Mouse (Mus musculus): ENCODE data around the gene Cdh4.

The Cdh4 gene

GRCm38 (mm10) chr2:179872724-179873123 lies 430.5 kb downstream of the Cdh4 start:
- DNase-seq, result peak in 1 of 2 experiments; percentile 27

GRCm38 (mm10) chr2:179873315-179873714 lies 431.1 kb downstream of the Cdh4 start:
- DNase-seq, result peak; percentile 68 to 79

GRCm38 (mm10) chr2:179875147-179875546 lies 432.9 kb downstream of the Cdh4 start:
- DNase-seq, result peak; percentile 53 to 74

- peak; percentile 52 to 56 for DNase-seq
Observed at GRCm38 (mm10) chr2:179877551-179878215, 435.5 kb downstream of the Cdh4 start.

- DNase-seq, result no peak
Observed at GRCm38 (mm10) chr2:179884561-179884960, 442.3 kb downstream of the Cdh4 start.

- no peak for DNase-seq
Observed at GRCm38 (mm10) chr2:179891048-179891447, 448.8 kb downstream of the Cdh4 start.

GRCm38 (mm10) chr2:179896949-179897348 lies 454.7 kb downstream of the Cdh4 start:
- DNase-seq, result no peak

GRCm38 (mm10) chr2:179912911-179913310 lies 470.7 kb downstream of the Cdh4 start:
- DNase-seq, result no peak

- no peak for DNase-seq
Observed at GRCm38 (mm10) chr2:179913349-179913748, 471.1 kb downstream of the Cdh4 start.

GRCm38 (mm10) chr2:179914246-179914645 lies 472.0 kb downstream of the Cdh4 start:
- peak in 1 of 2 experiments; percentile 20 for DNase-seq

- DNase-seq, result peak; percentile 81 to 84
Observed at GRCm38 (mm10) chr2:179916877-179917673, 474.8 kb downstream of the Cdh4 start.

GRCm38 (mm10) chr2:179920042-179920441 lies 477.8 kb downstream of the Cdh4 start:
- DNase-seq, result peak in 1 of 2 experiments; percentile 23

GRCm38 (mm10) chr2:179921021-179921653 lies 478.9 kb downstream of the Cdh4 start:
- no peak for DNase-seq

GRCm38 (mm10) chr2:179924038-179924437 lies 481.8 kb downstream of the Cdh4 start:
- no peak for DNase-seq

GRCm38 (mm10) chr2:179929166-179929565 lies 486.9 kb downstream of the Cdh4 start:
- DNase-seq, result peak; percentile 48 to 84

- no peak for DNase-seq
Observed at GRCm38 (mm10) chr2:179931741-179932140, 489.5 kb downstream of the Cdh4 start.

- DNase-seq, result no peak
Observed at GRCm38 (mm10) chr2:179934165-179934564, 491.9 kb downstream of the Cdh4 start.

- no peak for DNase-seq
Observed at GRCm38 (mm10) chr2:179937091-179937490, 494.9 kb downstream of the Cdh4 start.

- no peak for DNase-seq
Observed at GRCm38 (mm10) chr2:179941696-179942095, 499.5 kb downstream of the Cdh4 start.

GRCm38 (mm10) chr2:179945051-179945450 lies 502.8 kb downstream of the Cdh4 start:
- DNase-seq, result no peak

- DNase-seq, result no peak
Observed at GRCm38 (mm10) chr2:179946496-179946895, 504.3 kb downstream of the Cdh4 start.

- no peak for DNase-seq
Observed at GRCm38 (mm10) chr2:179947607-179948006, 505.4 kb downstream of the Cdh4 start.

- no peak for DNase-seq
Observed at GRCm38 (mm10) chr2:179948820-179949219, 506.6 kb downstream of the Cdh4 start.
